17 mouse cellular contexts compared by ENCODE assay signal in the genomic region with DNA sequence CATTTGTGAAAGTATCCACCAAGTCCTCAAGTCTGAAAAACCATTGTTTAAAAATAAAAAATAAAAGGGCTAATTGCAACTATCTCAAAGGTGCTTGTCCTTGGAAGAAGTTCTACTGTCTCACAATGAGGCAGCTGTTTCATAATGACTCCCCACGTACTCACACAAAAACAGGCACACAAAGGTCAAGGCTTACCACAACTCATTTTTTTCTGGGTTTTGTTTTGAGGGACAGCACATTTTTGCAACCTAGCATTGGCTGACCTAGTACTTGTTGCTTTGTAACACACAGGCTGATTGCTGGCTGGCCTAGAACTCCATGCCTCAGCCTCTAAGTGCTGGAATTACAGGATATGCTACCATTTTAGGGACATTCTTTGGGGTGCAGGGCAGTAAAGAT. TPM values are rescaled to one million over a fixed set of nuclear protein-coding genes. Genes with fewer than 3 reads are reported as not detected.
DNase-seq lines count a peak whose midpoint lies in the region; ATAC-seq and TF ChIP-seq lines count a peak whose summit lies in the region.
"Had no signal": no experiment of that assay in that cellular context is flagged by ENCODE, and none has a peak within 500 bp of the region (broad histone marks: within the 10 kb centered on the region; RNA-seq: fewer than 3 reads in every experiment).

No protein-coding gene starts in this region.

- peak overlapping the region; percentile 6; the same call in 1 of the 2 replicates for H3K4me2 ChIP-seq in liver, embryonic 12.5 days
- H3K4me2 ChIP-seq in midbrain, embryonic 15.5 days: no peak overlapping the region
- H3K4me2 ChIP-seq in kidney, embryonic 15.5 days: no peak overlapping the region
- H3K4me2 ChIP-seq: limb, embryonic 12.5 days had no signal

- peaks cover 14% of the 10 kb centered on the region for H3K36me3 ChIP-seq in liver, embryonic 12.5 days
- no peaks in the 10 kb centered on the region for H3K36me3 ChIP-seq in midbrain, embryonic 15.5 days (replicated peaks)
- H3K36me3 ChIP-seq in kidney, embryonic 15.5 days: no peaks in the 10 kb centered on the region

- H3K9ac ChIP-seq in liver, embryonic 12.5 days: peak overlapping the region; percentile 45; the same call in 1 of the 2 replicates
- no peak overlapping the region for H3K9ac ChIP-seq in midbrain, embryonic 15.5 days
- no peak overlapping the region for H3K9ac ChIP-seq in kidney, embryonic 15.5 days
- H3K9ac ChIP-seq: limb, embryonic 12.5 days had no signal

- peak overlapping the region; percentile 43; the same call in 1 of the 2 replicates for H3K27ac ChIP-seq in gastrocnemius, adult 2 months
- H3K27ac ChIP-seq in liver, embryonic 12.5 days: peak overlapping the region; percentile 90
- no peak overlapping the region for H3K27ac ChIP-seq in midbrain, embryonic 15.5 days
- H3K27ac ChIP-seq in kidney, embryonic 15.5 days: no peak overlapping the region
- H3K27ac ChIP-seq: hindbrain, postnatal 0 days; limb, embryonic 12.5 days had no signal

- no peak overlapping the region for H3K4me3 ChIP-seq in gastrocnemius, adult 2 months
- no peak overlapping the region for H3K4me3 ChIP-seq in liver, embryonic 12.5 days
- no peak overlapping the region for H3K4me3 ChIP-seq in midbrain, embryonic 15.5 days
- no peak overlapping the region for H3K4me3 ChIP-seq in kidney, embryonic 15.5 days (replicated peaks)
- H3K4me3 ChIP-seq: limb, embryonic 12.5 days; myocyte had no signal

- H3K27me3 ChIP-seq in liver, embryonic 12.5 days (replicated peaks): no peaks in the 10 kb centered on the region
- no peaks in the 10 kb centered on the region for H3K27me3 ChIP-seq in midbrain, embryonic 15.5 days (replicated peaks)
- no peaks in the 10 kb centered on the region for H3K27me3 ChIP-seq in kidney, embryonic 15.5 days
- H3K27me3 ChIP-seq: limb, embryonic 12.5 days; Patski had no signal

- WGBS in liver, embryonic 12.5 days (ENCODE audit: insufficient replicate concordance): 50% methylated on average over 1 of the region's 1 CpGs
- WGBS in midbrain, embryonic 15.5 days: 89% methylated on average over 1 of the region's 1 CpGs
- WGBS in kidney, embryonic 15.5 days: 48% methylated on average over 1 of the region's 1 CpGs

- no peaks in the 10 kb centered on the region for H3K9me3 ChIP-seq in liver, embryonic 12.5 days (replicated peaks)
- H3K9me3 ChIP-seq in midbrain, embryonic 15.5 days: no peaks in the 10 kb centered on the region
- H3K9me3 ChIP-seq in kidney, embryonic 15.5 days (replicated peaks): no peaks in the 10 kb centered on the region
- H3K9me3 ChIP-seq: limb, embryonic 12.5 days had no signal

- H3K4me1 ChIP-seq in liver, embryonic 12.5 days: peaks cover 92% of the 10 kb centered on the region
- H3K4me1 ChIP-seq in midbrain, embryonic 15.5 days: no peaks in the 10 kb centered on the region
- no peaks in the 10 kb centered on the region for H3K4me1 ChIP-seq in kidney, embryonic 15.5 days
- H3K4me1 ChIP-seq: limb, embryonic 12.5 days had no signal

- DNase-seq in gastrocnemius, adult 2 months: no peak
- DNase-seq in gastrocnemius, postnatal 10 days: no peak
- DNase-seq in 416B (ENCODE audit: low read depth): peak; percentile 71
- peak; percentile 68 for DNase-seq in adrenal gland, adult 8-10 months
- DNase-seq in right cerebral cortex, postnatal 4 days: no peak
- DNase-seq: B cell, adult 2 months; cerebellum, adult 9-10 months; embryo, embryonic 11 days; heart, postnatal 10 days; kidney, postnatal 14 days had no signal

- no peak for TF ChIP-seq CTCF in gastrocnemius, adult 2 months (IDR thresholded peaks at IDR 0.05)

- intact Hi-C loops in gastrocnemius, adult 2 months (cut with DNase I): no loop called here

- ATAC-seq in liver, embryonic 12.5 days: no peak
- ATAC-seq in midbrain, embryonic 15.5 days (replicated peaks): no peak
- no peak for ATAC-seq in kidney, embryonic 15.5 days (replicated peaks; ENCODE audit: low FRiP score)
- ATAC-seq: hindbrain, postnatal 0 days; Patski had no signal

RNA-seq across cellular contexts. Expression of a gene that starts 26.8 kb away (rescaled TPM):
- 100 to 1,000 TPM; 272 to 301 TPM for total RNA-seq in gastrocnemius, adult 2 months (2021)
- total RNA-seq in gastrocnemius, postnatal 10 days (2021): 100 to 1,000 TPM; 208 to 238 TPM
- total RNA-seq in adrenal gland, adult 8-10 months (2022): 100 to 1,000 TPM; 179 to 239 (median 190) TPM
- 79.4 and 80.8 TPM in 2 replicates for polyA plus RNA-seq in liver, embryonic 12.5 days (2016; fragmentation: Nextera tagmentation; extraction: Ambion mirVana)
- 145 and 148 TPM in 2 replicates for polyA plus RNA-seq in midbrain, embryonic 15.5 days (2015; fragmentation: Nextera tagmentation; extraction: Ambion mirVana)
- 75.5 and 75.7 TPM in 2 replicates for polyA plus RNA-seq in kidney, embryonic 15.5 days (2015; fragmentation: Nextera tagmentation; extraction: Ambion mirVana)

Comparison
In these comparisons a context has a peak if more than half of its experiments do, and no peak if none do; other contexts are left out.
1. DNase-seq: peak in 416B (single experiment) and adrenal gland, adult 8-10 months (single experiment); none in gastrocnemius, adult 2 months (single experiment), gastrocnemius, postnatal 10 days (single experiment) and right cerebral cortex, postnatal 4 days (single experiment).
2. H3K27ac ChIP-seq: peak in gastrocnemius, adult 2 months (single experiment) and liver, embryonic 12.5 days (single experiment); none in midbrain, embryonic 15.5 days (single experiment) and kidney, embryonic 15.5 days (single experiment).